Mouse (Mus musculus) CH12.LX (cell line): ENCODE data around the gene Usp46. TPM values are rescaled to one million over a fixed set of nuclear protein-coding genes. Genes with fewer than 3 reads are reported as not detected.

Source experiments
- DNase-seq: peaks from one replicate; pipeline ENCODE4 v3.0.0-alpha.2; 2013; ENCODE audit errors: extremely low read depth
- H3K27ac ChIP-seq: 2 replicates; pipeline ENCODE4 v1.5.1; 2012; ENCODE audit warnings: low read depth, mild to moderate bottlenecking, control low read depth, moderate library complexity; ENCODE audit not compliant: insufficient read depth
- H3K27me3 ChIP-seq: replicated peaks from 2 replicates; pipeline ENCODE3; 2012; ENCODE audit warnings: inconsistent platforms
- H3K36me3 ChIP-seq, 2 experiments: replicated peaks in 1 of 2; 2 replicates each; pipeline versions ENCODE3 to v1.6.1; 2012; ENCODE audit warnings: inconsistent platforms in 1 of 2, low read length in 1 of 2, mild to moderate bottlenecking in 1 of 2, mixed read lengths in 1 of 2, moderate library complexity in 1 of 2; ENCODE audit not compliant: control insufficient read depth in 1 of 2, insufficient read depth in 1 of 2
- H3K4me1 ChIP-seq, 2 experiments: 2 replicates each; pipeline ENCODE4 v1.6.1; 2012; ENCODE audit warnings: inconsistent platforms in 1 of 2, moderate library complexity in 1 of 2; ENCODE audit not compliant: insufficient read depth in 2 of 2, control insufficient read depth in 1 of 2
- H3K4me2 ChIP-seq: 2 replicates; pipeline ENCODE4 v1.6.1; 2012; ENCODE audit warnings: low read depth, mild to moderate bottlenecking, control low read depth; ENCODE audit not compliant: poor library complexity, insufficient read depth, severe bottlenecking
- H3K4me3 ChIP-seq, 3 experiments: fragments of 150-350 bp in 1 of 3; sonication (generic) in 1 of 3; replicated peaks in 1 of 3; 2 replicates each; pipeline versions ENCODE3 to v1.5.1; 2011 to 2012; ENCODE audit warnings: low read depth in 2 of 3, low read length in 2 of 3, mild to moderate bottlenecking in 2 of 3, moderate library complexity in 2 of 3, control low read depth in 1 of 3, improper control_type of control experiment in 1 of 3, inconsistent platforms in 1 of 3, mixed read lengths in 1 of 3; ENCODE audit not compliant: poor library complexity in 1 of 3
- H3K79me2 ChIP-seq: replicated peaks from 2 replicates; pipeline ENCODE4 v1.6.1; 2012; ENCODE audit warnings: mild to moderate bottlenecking, moderate library complexity; ENCODE audit not compliant: control insufficient read depth, poor library complexity, insufficient read depth, severe bottlenecking; ENCODE audit errors: extremely low read depth
- H3K9ac ChIP-seq: 2 replicates; pipeline ENCODE4 v1.6.1; 2012; ENCODE audit warnings: low read depth, mild to moderate bottlenecking, control low read depth, moderate library complexity; ENCODE audit not compliant: insufficient read depth
- H3K9me3 ChIP-seq: replicated peaks from 2 replicates; pipeline ENCODE3; 2012; ENCODE audit warnings: low read length, inconsistent platforms, mixed read lengths
- BHLHE40 ChIP-seq: IDR thresholded peaks from 2 replicates; pipeline ENCODE4 v1.6.1; 2011; ENCODE audit warnings: mild to moderate bottlenecking, low read depth, low read length, improper control_type of control experiment
- CHD2 ChIP-seq: IDR thresholded peaks from 2 replicates; pipeline ENCODE4 v1.6.1; 2011; ENCODE audit warnings: low read length, improper control_type of control experiment
- GABPA ChIP-seq: IDR thresholded peaks from 2 replicates; pipeline ENCODE4 v1.6.1; 2012; ENCODE audit warnings: low read depth, low read length, improper control_type of control experiment, inconsistent platforms; ENCODE audit not compliant: insufficient replicate concordance
- IRF4 ChIP-seq: IDR thresholded peaks from 2 replicates; pipeline ENCODE4 v1.6.1; 2014; ENCODE audit warnings: low read depth, mild to moderate bottlenecking, inconsistent platforms, low read length, improper control_type of control experiment
- JUND ChIP-seq: conservative IDR thresholded peaks from 2 replicates; pipeline ENCODE4 v1.6.1; 2011; ENCODE audit warnings: low read depth, low read length, improper control_type of control experiment
- KAT2A ChIP-seq: IDR thresholded peaks from 2 replicates; pipeline ENCODE4 v1.6.1; 2012; ENCODE audit warnings: low read length, improper control_type of control experiment, inconsistent platforms; ENCODE audit not compliant: insufficient replicate concordance
- MXI1 ChIP-seq: IDR thresholded peaks from 2 replicates; pipeline ENCODE4 v1.6.1; 2011; ENCODE audit warnings: mild to moderate bottlenecking, low read depth, low read length, improper control_type of control experiment
- POLR2A ChIP-seq: IDR thresholded peaks from 2 replicates; pipeline ENCODE4 v1.6.1; 2011; ENCODE audit warnings: low read depth, mild to moderate bottlenecking, improper control_type of control experiment, low read length
- POLR2AphosphoS2 ChIP-seq: IDR thresholded peaks from 2 replicates; pipeline ENCODE4 v1.6.1; 2011; ENCODE audit warnings: low read depth, low read length, improper control_type of control experiment
- RCOR1 ChIP-seq: conservative IDR thresholded peaks from 2 replicates; pipeline ENCODE4 v1.6.1; 2012; ENCODE audit warnings: low read depth, mild to moderate bottlenecking, inconsistent platforms, low read length, improper control_type of control experiment
- SIN3A ChIP-seq: IDR thresholded peaks from 2 replicates; pipeline ENCODE4 v1.6.1; 2012; ENCODE audit warnings: low read length, improper control_type of control experiment, inconsistent platforms
- TBP ChIP-seq: conservative IDR thresholded peaks from 2 replicates; pipeline ENCODE4 v1.6.1; 2011; ENCODE audit warnings: low read depth, low read length, improper control_type of control experiment
- UBTF ChIP-seq: IDR thresholded peaks from 2 replicates; pipeline ENCODE4 v1.6.1; 2012; ENCODE audit warnings: low read depth, mild to moderate bottlenecking, inconsistent platforms, low read length, improper control_type of control experiment, moderate library complexity
- ZC3H11A ChIP-seq: IDR thresholded peaks from 2 replicates; pipeline ENCODE4 v1.6.1; 2012; ENCODE audit warnings: low read depth, mild to moderate bottlenecking, inconsistent platforms, low read length, improper control_type of control experiment
- ZNF384 ChIP-seq: IDR thresholded peaks from 2 replicates; pipeline ENCODE4 v1.6.1; 2012; ENCODE audit warnings: low read depth, low read length, improper control_type of control experiment, inconsistent platforms
- dilution Hi-C: fragments of 300-500 bp; cut with MboI; formaldehyde crosslinking; loops from 2 replicates; pipeline ENCODE4 v1.14.3; 2020; ENCODE audit warnings: low sequenced_read_pairs; ENCODE audit not compliant: extremely low pct_unique_long_range_greater_than_20kb, extremely low pct_ligation_motif_present
- in situ Hi-C: fragments of 300-500 bp; cut with MboI; formaldehyde crosslinking; loops from 3 replicates; pipeline ENCODE4 v1.14.3; 2019; ENCODE audit warnings: low sequenced_read_pairs, low pct_ligation_motif_present, low pct_unique_long_range_greater_than_20kb, mixed read lengths
- polyA plus RNA-seq: library from polyadenylated mRNA; unstranded; fragments of >175 nt; gene quantifications from 2 replicates; pipeline ENCODE4 v1.2.1, GENCODE M21; 2012; ENCODE audit warnings: low read depth; ENCODE audit not compliant: insufficient read length
- total RNA-seq, 2 experiments: library from RNA; depleted of rRNA; stranded (reverse); fragments of 300-350 nt in 1 of 2; fragments of >200 nt in 1 of 2; gene quantifications; 2 replicates each; pipeline ENCODE4 v1.2.3; 2012 to 2014

Usp46 gene
- total and polyA plus RNA-seq, 3 experiments, result 5.1 to 16.3 (median 15.6) TPM

- Histone ChIP-seq H3K4me2 (no peak overlapping the region), H3K4me1 (peaks cover 0 to 26% of the 10 kb centered on the region in 2 experiments; a peak in 2 of 4 replicates), H3K27me3 (no peaks in the 10 kb centered on the region), H3K9me3 (peaks cover 2% of the 10 kb centered on the region), H3K79me2 (peaks cover 7% of the 10 kb centered on the region), H3K36me3 (peaks cover 3 to 50% of the 10 kb centered on the region in 2 experiments), H3K4me3 (no peak overlapping the region), H3K27ac (no peak overlapping the region), H3K9ac (no peak overlapping the region)
- dilution Hi-C loops, result no loop called here
- in situ Hi-C loops, result no loop called here
- TF ChIP-seq JUND (no peak), KAT2A (no peak), UBTF (no peak), BHLHE40 (no peak), POLR2A (no peak), GABPA (no peak), MXI1 (no peak), RCOR1 (no peak), POLR2AphosphoS2 (no peak), TBP (no peak), ZNF384 (no peak), SIN3A (no peak)
- no peak for DNase-seq
Measured at GRCm38 (mm10) chr5:74099046-74099445, 30.8 kb upstream of the Usp46 start.

GRCm38 (mm10) chr5:74097854-74098220 is 29.6 kb upstream of the Usp46 start:
- no peak overlapping the region for H3K4me3 ChIP-seq
- TF ChIP-seq CHD2 (0 out of 2 replicates have a peak, but pooled peaks have one; percentile 31), POLR2A (peak; percentile 23; the same call in 1 of the 2 replicates), IRF4 (no peak), ZC3H11A (no peak)
- TF ChIP-seq, all 38 proteins: peak for 2
- H3K9ac ChIP-seq, result no peak overlapping the region
- H3K4me2 ChIP-seq, result no peak overlapping the region
- no peak overlapping the region for H3K27ac ChIP-seq
- H3K9me3 ChIP-seq, result no peaks in the 10 kb centered on the region
- peaks cover 17% of the 10 kb centered on the region for H3K79me2 ChIP-seq
- peak; percentile 57 for DNase-seq
- no peaks in the 10 kb centered on the region for H3K27me3 ChIP-seq
- H3K36me3 ChIP-seq, result peaks cover 3 to 52% of the 10 kb centered on the region in 2 experiments
- peaks cover 0 to 26% of the 10 kb centered on the region in 2 experiments; a peak in 2 of 4 replicates for H3K4me1 ChIP-seq
- in situ Hi-C loops (no loop called here), dilution Hi-C loops (no loop called here)
